Mouse (Mus musculus) neural tube, embryonic 15.5 days (tissue): ENCODE results near the gene Olfr452. TPM values are rescaled to one million over a fixed set of nuclear protein-coding genes. Genes with fewer than 3 reads are reported as not detected.

ENCODE experiments used
- ATAC-seq: fragments of 200-750 bp; cut with Nextera tagmentation; 2 replicates; pipeline ENCODE4 v1.8.0; 2017; ENCODE audit warnings: mild to moderate bottlenecking, moderate TSS enrichment, moderate library complexity; ENCODE audit not compliant: low FRiP score
- H3K27ac ChIP-seq: fragments of 300-500 bp; sonication (generic); replicated peaks from 2 replicates; pipeline ENCODE4 v1.5.1; 2015; ENCODE audit warnings: mild to moderate bottlenecking, inconsistent platforms
- H3K27me3 ChIP-seq: fragments of 300-500 bp; sonication (generic); replicated peaks from 2 replicates; pipeline ENCODE4 v1.6.1; 2015; ENCODE audit warnings: inconsistent platforms
- H3K36me3 ChIP-seq: fragments of 300-500 bp; sonication (generic); 2 replicates; pipeline ENCODE4 v1.6.1; 2015; ENCODE audit warnings: inconsistent platforms
- H3K4me1 ChIP-seq: fragments of 300-500 bp; sonication (generic); 2 replicates; pipeline ENCODE4 v1.6.1; 2015; ENCODE audit warnings: inconsistent platforms
- H3K4me2 ChIP-seq: fragments of 300-500 bp; sonication (generic); 2 replicates; pipeline ENCODE4 v1.6.1; 2015; ENCODE audit warnings: inconsistent platforms, mild to moderate bottlenecking, moderate library complexity
- H3K4me3 ChIP-seq: fragments of 300-500 bp; sonication (generic); replicated peaks from 2 replicates; pipeline ENCODE4 v1.5.1; 2015; ENCODE audit warnings: mild to moderate bottlenecking, inconsistent platforms
- H3K9ac ChIP-seq: fragments of 300-500 bp; sonication (generic); replicated peaks from 2 replicates; pipeline ENCODE4 v1.6.1; 2015; ENCODE audit warnings: mild to moderate bottlenecking, inconsistent platforms
- H3K9me3 ChIP-seq: fragments of 300-500 bp; sonication (generic); replicated peaks from 2 replicates; pipeline ENCODE4 v1.6.1; 2016; ENCODE audit warnings: inconsistent platforms
- WGBS: fragments of 180-500 bp; shearing (Covaris S2); methylation state at CpG from one replicate; pipeline ENCODE4 v1.1.7; 2015; ENCODE audit warnings: mixed read lengths; 5-methylcytosine and 5-hydroxymethylcytosine counted together
- polyA plus RNA-seq: library from polyadenylated mRNA; unstranded; fragments of >200 nt; fragmentation: Nextera tagmentation; extraction: Ambion mirVana; gene quantifications from 2 replicates; pipeline ENCODE4 v1.2.1, GENCODE M21; 2015

Olfr452 gene
- polyA plus RNA-seq = not detected in 2 replicates

DNA sequence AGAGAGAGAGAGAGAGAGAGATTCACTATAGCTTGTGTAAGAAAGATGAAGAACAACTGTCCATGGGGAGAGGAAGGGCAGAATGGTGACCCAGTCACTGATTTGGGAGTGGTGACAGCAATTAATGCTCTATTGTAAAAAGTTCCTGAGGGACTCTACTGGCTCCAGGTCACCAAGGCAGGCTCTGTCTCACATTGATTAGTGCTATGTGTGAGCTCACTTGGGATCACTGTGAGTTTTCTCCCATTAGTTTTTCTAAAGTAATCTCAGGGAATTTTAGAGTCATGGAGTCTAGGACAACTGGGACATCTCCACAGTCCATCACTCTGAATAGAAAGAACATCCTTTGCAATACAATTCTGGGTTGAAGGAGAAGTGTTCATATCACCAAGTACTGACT lies at the start of gene Olfr452:
TSS of gene Olfr452 (plus strand) at position 301 of the 400 bp plus-strand sequence.
- Histone ChIP-seq H3K27ac (no peak within 1 kb of the TSS), H3K9ac (no peak within 1 kb of the TSS), H3K4me2 (no peak within 1 kb of the TSS), H3K9me3 (no peaks in the 10 kb centered on the region), H3K4me1 (no peaks in the 10 kb centered on the region), H3K4me3 (no peak within 1 kb of the TSS), H3K27me3 (no peaks in the 10 kb centered on the region), H3K36me3 (no peaks in the 10 kb centered on the region)
- ATAC-seq = no peak

DNA sequence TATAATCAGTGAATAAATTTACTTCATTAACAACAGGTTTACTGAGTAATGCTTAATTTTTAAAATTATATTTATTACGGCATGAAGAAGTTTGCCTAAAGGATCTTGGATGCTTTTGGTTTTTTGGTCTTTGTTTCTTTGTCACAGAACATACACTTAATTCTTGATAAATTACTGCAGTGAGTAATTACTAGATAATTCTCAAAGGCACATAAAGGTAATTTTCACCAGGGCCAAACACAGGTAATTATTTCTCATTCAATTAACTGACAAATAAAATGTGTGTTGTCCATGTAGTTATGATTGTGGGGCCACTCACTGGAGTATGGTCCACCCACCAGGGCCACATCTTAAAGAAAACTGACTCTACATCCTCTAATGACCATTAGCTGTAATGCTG lies 45.8 kb upstream of the Olfr452 start, which contains the start of gene Olfr453:
TSS of gene Olfr453 (plus strand) at position 301 of the 400 bp plus-strand sequence.
- H3K27me3 ChIP-seq = no peaks in the 10 kb centered on the region
- 95% methylated on average over 1 of the region's 1 CpGs for WGBS
- H3K27ac ChIP-seq = no peak within 1 kb of the TSS
- H3K9me3 ChIP-seq = no peaks in the 10 kb centered on the region
- no peaks in the 10 kb centered on the region for H3K4me1 ChIP-seq
- ATAC-seq = no peak
- no peak within 1 kb of the TSS for H3K4me3 ChIP-seq
- no peaks in the 10 kb centered on the region for H3K36me3 ChIP-seq
- no peak within 1 kb of the TSS for H3K4me2 ChIP-seq
- no peak within 1 kb of the TSS for H3K9ac ChIP-seq

DNA sequence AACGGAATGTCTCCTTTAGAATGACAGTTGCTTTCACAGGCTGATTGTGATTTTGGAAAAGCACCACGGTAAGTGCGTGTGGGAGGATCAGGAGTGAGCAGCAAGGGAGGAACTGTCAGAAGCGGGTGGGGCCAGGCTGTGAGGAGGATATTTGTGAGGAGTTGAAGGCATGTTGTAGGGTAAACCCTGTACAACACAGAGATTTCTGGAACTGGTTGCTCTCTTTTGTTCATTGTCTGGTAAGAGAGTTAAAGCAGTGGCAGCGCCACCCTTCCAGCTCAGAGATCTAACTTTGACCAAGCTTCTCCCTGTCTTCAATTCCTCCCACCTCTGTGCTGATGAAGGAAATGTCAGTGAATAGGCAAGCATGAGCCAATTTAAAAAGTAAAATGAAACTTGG lies 42.6 kb upstream of the Olfr452 start:
- Histone ChIP-seq H3K27ac (no peak overlapping the region), H3K36me3 (no peaks in the 10 kb centered on the region), H3K4me3 (no peak overlapping the region), H3K4me1 (no peaks in the 10 kb centered on the region), H3K9me3 (no peaks in the 10 kb centered on the region), H3K4me2 (no peak overlapping the region), H3K27me3 (no peaks in the 10 kb centered on the region), H3K9ac (no peak overlapping the region)
- WGBS = 83% methylated on average over 5 of the region's 5 CpGs
- ATAC-seq = no peak

DNA sequence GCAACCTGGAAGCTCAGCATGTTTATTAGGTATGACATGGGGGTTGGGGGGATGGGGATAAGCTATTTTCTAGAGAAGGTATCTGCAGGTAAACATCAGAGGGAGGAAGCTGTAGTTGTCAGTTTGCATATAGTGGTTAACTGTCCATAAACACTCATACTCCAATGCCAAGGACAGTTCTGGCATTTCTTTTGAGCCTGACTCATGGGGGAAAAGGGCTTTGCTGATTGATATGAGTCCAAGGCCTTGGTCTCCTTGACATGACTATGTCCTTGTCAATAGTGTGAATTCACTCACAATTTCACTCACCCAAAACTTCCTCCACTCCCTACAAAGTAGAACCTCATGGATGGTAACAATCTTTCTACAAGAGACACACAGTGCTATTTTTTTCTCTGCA lies 37.0 kb upstream of the Olfr452 start:
- no peak for ATAC-seq
- Histone ChIP-seq H3K27me3 (no peaks in the 10 kb centered on the region), H3K36me3 (no peaks in the 10 kb centered on the region)

DNA sequence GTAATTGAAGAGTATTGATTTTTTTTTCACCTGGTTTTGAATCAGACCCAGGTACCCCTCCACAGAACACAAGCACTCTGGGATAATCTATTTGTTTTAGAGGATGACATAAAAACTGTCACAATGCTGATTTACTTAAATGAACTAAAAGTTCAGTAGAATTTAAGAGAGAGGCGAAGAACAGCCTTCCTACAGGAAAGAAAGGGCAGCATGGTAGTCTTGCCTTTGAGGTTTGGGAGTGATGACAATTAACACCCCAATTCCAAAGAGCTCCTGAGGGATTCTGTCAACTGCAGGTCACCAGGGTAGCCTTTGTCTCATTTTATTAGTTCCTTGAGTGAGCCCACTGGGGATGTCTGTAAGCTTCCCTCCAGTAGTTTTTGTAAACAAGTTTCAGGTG lies 28.8 kb upstream of the Olfr452 start, which contains the start of gene Olfr38:
TSS of gene Olfr38 (plus strand) at position 301 of the 400 bp plus-strand sequence.
- no peak for ATAC-seq
- Histone ChIP-seq H3K9me3 (no peaks in the 10 kb centered on the region), H3K4me1 (no peaks in the 10 kb centered on the region), H3K4me3 (no peak within 1 kb of the TSS), H3K27ac (no peak within 1 kb of the TSS), H3K27me3 (no peaks in the 10 kb centered on the region), H3K4me2 (no peak within 1 kb of the TSS), H3K36me3 (no peaks in the 10 kb centered on the region), H3K9ac (no peak within 1 kb of the TSS)
- WGBS = 78% methylated on average over 1 of the region's 1 CpGs

More for the DNA sequence above, 37.0 kb upstream of the Olfr452 start:
- H3K4me3 ChIP-seq = no peak overlapping the region
- H3K9ac ChIP-seq = no peak overlapping the region
- no peaks in the 10 kb centered on the region for H3K4me1 ChIP-seq
- H3K9me3 ChIP-seq = no peaks in the 10 kb centered on the region
- H3K4me2 ChIP-seq = no peak overlapping the region
- no peak overlapping the region for H3K27ac ChIP-seq

DNA sequence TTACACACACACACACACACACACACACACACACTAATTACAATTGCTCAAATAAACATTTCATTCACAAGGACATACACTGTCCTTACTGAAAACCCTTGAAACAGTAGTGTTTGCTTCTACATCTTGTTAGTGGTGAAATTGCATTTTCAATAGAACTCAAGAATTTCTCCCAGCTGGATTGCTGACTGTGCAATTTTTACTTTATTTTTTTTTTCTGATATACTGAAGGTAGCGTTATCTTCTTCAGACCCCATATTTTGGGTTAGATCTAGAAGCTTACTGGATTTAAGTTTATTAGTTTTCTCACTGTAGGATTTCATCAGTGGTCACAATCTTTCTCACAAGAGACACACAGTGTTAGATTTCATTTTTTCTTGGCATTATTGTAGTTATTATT lies 7.8 kb upstream of the Olfr452 start:
- Histone ChIP-seq H3K9ac (no peak overlapping the region), H3K4me3 (no peak overlapping the region), H3K36me3 (no peaks in the 10 kb centered on the region), H3K4me2 (no peak overlapping the region), H3K4me1 (no peaks in the 10 kb centered on the region), H3K9me3 (no peaks in the 10 kb centered on the region), H3K27ac (no peak overlapping the region), H3K27me3 (no peaks in the 10 kb centered on the region)
- WGBS = 96% methylated on average over 1 of the region's 1 CpGs
- no peak for ATAC-seq

DNA sequence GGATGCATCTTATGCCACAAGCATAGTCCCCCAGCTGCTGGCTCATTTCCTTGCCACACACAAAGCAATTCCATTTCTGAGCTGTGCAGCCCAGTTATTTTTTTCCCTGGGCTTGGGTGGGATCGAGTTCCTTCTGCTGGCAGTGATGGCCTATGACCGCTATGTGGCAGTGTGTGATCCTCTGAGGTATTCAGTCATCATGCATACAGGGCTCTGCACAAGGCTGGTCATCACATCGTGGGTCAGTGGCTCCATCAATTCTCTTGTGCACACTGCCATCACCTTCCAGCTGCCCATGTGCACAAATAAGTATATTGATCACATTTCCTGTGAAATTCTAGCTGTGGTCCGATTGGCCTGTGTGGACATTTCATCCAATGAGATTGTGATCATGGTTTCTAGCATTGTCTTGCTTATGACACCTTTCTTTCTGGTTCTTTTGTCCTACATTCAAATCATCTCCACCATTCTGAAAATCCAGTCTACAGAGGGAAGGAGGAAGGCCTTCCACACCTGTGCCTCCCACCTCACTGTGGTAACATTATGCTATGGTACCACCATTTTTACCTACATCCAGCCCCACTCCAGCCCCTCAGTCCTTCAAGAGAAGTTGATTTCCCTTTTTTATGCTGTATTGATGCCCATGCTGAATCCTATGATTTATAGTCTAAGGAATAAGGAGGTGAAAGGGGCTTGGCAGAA lies 5.5 kb downstream of the Olfr452 start:
- no peaks in the 10 kb centered on the region for H3K9me3 ChIP-seq
- no peaks in the 10 kb centered on the region for H3K27me3 ChIP-seq
- H3K9ac ChIP-seq = no peak overlapping the region
- no peak overlapping the region for H3K4me3 ChIP-seq
- no peaks in the 10 kb centered on the region for H3K36me3 ChIP-seq
- peak; percentile 31; the same call in 1 of the 2 replicates for ATAC-seq
- no peaks in the 10 kb centered on the region for H3K4me1 ChIP-seq
- H3K27ac ChIP-seq = no peak overlapping the region
- no peak overlapping the region for H3K4me2 ChIP-seq
- 50% methylated on average over 4 of the region's 4 CpGs for WGBS

DNA sequence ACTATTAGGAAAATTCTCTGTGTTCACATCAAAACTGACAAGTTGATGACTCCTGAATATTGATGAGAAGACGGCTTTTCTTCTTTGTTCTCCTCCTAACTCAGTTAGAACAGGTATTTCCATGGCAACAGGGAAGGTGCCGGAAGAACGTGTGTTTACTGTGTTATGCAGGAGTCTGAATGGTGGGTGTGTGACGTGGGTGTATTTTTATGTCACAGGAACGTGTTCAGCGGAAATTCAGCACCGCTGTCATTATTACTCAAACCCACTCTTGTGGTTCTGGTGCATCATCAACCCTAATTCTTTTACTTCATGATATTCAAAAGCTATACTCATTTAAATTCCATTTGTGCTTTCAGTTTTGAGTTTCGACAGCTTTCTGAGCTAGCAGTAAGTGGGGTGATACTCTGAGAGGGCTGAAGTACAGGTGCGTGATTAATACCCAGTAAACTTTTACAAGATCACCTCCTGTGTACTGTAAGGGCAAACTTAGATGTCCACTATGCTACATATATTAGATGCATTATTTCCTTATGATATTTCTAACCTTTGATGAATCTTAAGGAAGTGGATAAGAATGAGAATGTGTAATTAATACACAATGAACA lies 6.2 kb downstream of the Olfr452 start:
- Histone ChIP-seq H3K4me2 (no peak overlapping the region), H3K27ac (no peak overlapping the region)

DNA sequence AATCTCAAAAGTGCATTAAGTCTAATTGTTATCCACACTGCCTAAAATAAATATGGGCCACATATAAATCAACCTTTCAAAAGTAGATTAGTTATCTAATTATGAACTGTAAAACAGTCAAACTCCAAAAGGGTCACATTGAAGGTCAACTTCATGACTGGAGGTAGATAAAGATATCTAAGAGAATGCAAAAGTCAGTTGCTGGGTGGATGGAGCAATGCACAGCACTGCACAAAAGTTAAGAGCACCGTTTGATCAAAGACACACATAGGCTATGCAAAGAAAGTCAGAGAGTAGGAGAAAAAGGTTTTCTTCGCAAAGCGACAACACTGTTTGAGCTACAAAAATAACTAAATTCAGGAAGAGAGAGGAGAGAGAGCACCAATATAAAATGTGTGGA lies 10.1 kb downstream of the Olfr452 start:
- Histone ChIP-seq H3K4me2 (no peak overlapping the region), H3K9me3 (no peaks in the 10 kb centered on the region), H3K36me3 (no peaks in the 10 kb centered on the region), H3K27ac (no peak overlapping the region), H3K9ac (no peak overlapping the region), H3K4me3 (no peak overlapping the region), H3K27me3 (no peaks in the 10 kb centered on the region), H3K4me1 (no peaks in the 10 kb centered on the region)
- 92% methylated on average over 3 of the region's 3 CpGs for WGBS
- ATAC-seq = no peak

More for the DNA sequence above, 6.2 kb downstream of the Olfr452 start:
- peak; percentile 79; the same call in 1 of the 2 replicates for ATAC-seq
- 69% methylated on average over 9 of the region's 9 CpGs for WGBS
- Histone ChIP-seq H3K27me3 (no peaks in the 10 kb centered on the region), H3K4me1 (no peaks in the 10 kb centered on the region), H3K4me3 (no peak overlapping the region), H3K9me3 (no peaks in the 10 kb centered on the region), H3K9ac (no peak overlapping the region), H3K36me3 (no peaks in the 10 kb centered on the region)

DNA sequence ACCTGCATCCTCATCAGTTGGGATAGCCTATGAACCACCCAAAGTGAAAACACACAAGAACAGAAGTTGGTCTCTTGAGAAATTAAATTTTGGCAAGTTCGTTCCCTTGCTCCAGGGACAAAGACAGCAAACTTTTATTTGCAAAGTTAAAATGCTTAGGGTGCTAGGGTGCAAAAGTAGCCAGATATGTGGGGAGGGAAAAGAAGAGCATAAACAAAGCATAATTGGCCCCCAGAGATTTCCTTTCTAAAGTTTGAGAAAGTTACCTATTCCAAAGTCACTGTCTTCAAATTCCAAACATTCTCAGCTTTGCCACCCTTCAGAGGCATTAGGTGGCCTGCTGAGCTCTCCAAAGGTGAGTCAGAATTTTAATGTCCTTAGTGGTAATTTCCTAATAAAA lies 26.7 kb downstream of the Olfr452 start, which contains the start of gene Olfr450:
TSS of gene Olfr450 (plus strand) at position 301 of the 400 bp plus-strand sequence.
- ATAC-seq = no peak
- no peaks in the 10 kb centered on the region for H3K9me3 ChIP-seq
- no peak within 1 kb of the TSS for H3K27ac ChIP-seq
- H3K4me3 ChIP-seq = no peak within 1 kb of the TSS
- no peak within 1 kb of the TSS for H3K9ac ChIP-seq
- no peak within 1 kb of the TSS for H3K4me2 ChIP-seq
- H3K36me3 ChIP-seq = no peaks in the 10 kb centered on the region
- no peaks in the 10 kb centered on the region for H3K4me1 ChIP-seq
- H3K27me3 ChIP-seq = no peaks in the 10 kb centered on the region
- WGBS = 76% methylated on average over 1 of the region's 1 CpGs

DNA sequence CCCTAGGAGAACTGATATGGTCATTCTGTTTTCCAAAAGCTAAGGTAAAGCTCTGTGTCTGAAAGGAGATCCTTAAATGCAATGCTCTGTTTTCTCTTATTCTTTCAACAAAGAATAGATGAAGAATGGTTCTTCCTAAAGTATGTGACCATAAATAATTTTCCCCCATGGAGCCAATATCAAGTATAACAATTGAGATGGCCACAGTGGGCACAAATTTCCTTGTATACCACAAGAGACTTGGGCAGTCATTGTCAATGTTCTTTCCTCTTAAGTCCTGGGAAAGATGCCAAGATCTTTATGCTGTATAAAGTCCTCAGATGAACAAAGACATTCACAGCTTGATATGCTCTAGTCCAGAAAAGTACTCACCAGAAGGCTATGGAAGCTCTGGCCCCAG lies 49.2 kb downstream of the Olfr452 start, which contains the start of gene Olfr449:
TSS of gene Olfr449 (plus strand) at position 301 of the 400 bp plus-strand sequence.
- H3K4me2 ChIP-seq = no peak within 1 kb of the TSS
- no peaks in the 10 kb centered on the region for H3K9me3 ChIP-seq
- ATAC-seq = no peak
- no peaks in the 10 kb centered on the region for H3K27me3 ChIP-seq
- no peak within 1 kb of the TSS for H3K27ac ChIP-seq
- no peak within 1 kb of the TSS for H3K4me3 ChIP-seq
- H3K9ac ChIP-seq = no peak within 1 kb of the TSS
- H3K36me3 ChIP-seq = no peaks in the 10 kb centered on the region
- no peaks in the 10 kb centered on the region for H3K4me1 ChIP-seq
